Mouse (Mus musculus) mesoderm, embryonic 11.5 days (tissue): Measurements from ENCODE around the gene Rbm8a.

Source experiments
- DNase-seq: peaks from one replicate; pipeline ENCODE4 v3.0.0-alpha.2; 2012; ENCODE audit warnings: low read depth, low spot score

Rbm8a gene

GRCm38 (mm10) chr3:96669727-96670468 lies 40.2 kb downstream of the Rbm8a start, which contains the start of gene Ankrd35:
Ankrd35 (plus strand) TSS chr3:96670131.
- peak; percentile 84 for DNase-seq

- DNase-seq, result no peak
Observed at GRCm38 (mm10) chr3:96671519-96671918, 41.8 kb downstream of the Rbm8a start.

GRCm38 (mm10) chr3:96673514-96673913 lies 43.8 kb downstream of the Rbm8a start:
- no peak for DNase-seq

- peak; percentile 76 for DNase-seq
Observed at GRCm38 (mm10) chr3:96674442-96674841, 44.7 kb downstream of the Rbm8a start.

GRCm38 (mm10) chr3:96675171-96675570 lies 45.4 kb downstream of the Rbm8a start:
- no peak for DNase-seq

- DNase-seq, result no peak
Observed at GRCm38 (mm10) chr3:96675690-96676089, 46.0 kb downstream of the Rbm8a start.

GRCm38 (mm10) chr3:96678456-96678855 lies 48.7 kb downstream of the Rbm8a start:
- no peak for DNase-seq

DNA sequence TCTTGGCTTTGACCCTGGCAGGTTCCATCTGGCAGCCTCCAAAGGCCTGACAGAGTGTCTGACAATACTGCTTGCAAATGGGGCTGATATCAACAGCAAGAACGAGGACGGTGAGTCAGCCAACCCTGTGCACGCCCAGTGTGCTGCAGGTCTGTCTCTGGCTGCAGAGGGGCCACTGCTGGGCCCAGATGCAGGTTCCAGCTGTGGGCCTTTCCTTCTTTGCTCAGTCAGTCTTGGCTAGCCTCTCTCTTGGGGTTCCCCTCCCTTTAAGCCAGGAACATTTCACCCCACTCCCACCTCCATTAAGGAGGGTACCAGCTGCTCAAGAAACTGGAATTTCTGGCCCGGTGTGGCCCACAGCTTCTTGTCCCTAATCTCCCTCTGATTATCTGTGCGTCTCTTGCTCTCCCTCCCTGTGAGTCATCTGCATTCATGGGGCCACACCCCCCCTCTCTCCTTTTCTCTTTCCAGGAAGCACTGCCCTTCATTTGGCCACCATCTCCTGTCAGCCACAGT lies 49.5 kb downstream of the Rbm8a start:
- DNase-seq, result no peak

DNA sequence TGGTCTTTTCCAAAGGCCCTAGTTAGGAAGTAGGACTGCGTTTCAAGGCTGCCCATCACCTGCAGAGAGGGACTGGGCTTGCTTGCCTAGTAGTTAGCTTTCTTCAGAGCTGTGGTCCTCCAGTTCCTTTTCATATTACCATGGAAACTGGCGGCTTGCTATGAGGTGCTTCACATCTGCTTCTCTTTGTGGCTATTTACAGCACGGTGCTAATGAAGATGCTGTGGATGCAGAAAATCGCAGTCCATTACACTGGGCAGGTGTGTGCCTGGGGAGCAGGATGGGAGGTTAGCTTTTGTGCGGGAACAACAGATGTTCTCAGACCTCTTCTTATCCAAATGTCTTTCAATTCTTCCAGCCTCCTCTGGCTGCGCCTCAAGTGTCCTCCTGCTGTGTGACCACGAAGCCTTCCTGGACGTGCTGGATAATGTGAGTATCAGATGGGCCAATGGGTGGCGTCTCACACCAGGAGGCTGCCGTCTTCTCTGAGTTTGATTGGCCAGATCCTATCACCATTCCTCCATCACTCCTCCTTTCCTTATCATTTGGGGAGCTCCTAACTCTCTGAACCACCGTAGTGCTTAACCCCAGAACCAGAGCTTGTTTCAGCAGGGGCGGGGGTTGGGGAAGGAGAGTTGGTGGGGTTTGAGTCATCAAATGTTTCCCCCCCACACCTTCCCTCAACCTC lies 50.7 kb downstream of the Rbm8a start:
- no peak for DNase-seq
